Mouse (Mus musculus) small intestine, adult 2 months (tissue): ENCODE data around the gene Krr1.

ENCODE experiments used
- CTCF ChIP-seq: fragments of 200-500 bp; IDR thresholded peaks from 2 replicates; pipeline ENCODE4 v1.5.1; 2012; ENCODE audit warnings: low read depth, mild to moderate bottlenecking, control low read depth, inconsistent platforms, low read length, moderate library complexity, mixed read lengths; ENCODE audit not compliant: insufficient replicate concordance, insufficient read length; ENCODE audit errors: extremely low read depth
- POLR2A ChIP-seq: fragments of 200-500 bp; IDR thresholded peaks from 2 replicates; pipeline ENCODE4 v1.6.1; 2012; ENCODE audit warnings: low read depth, mild to moderate bottlenecking, control low read depth, inconsistent platforms, low read length, moderate library complexity

DNA sequence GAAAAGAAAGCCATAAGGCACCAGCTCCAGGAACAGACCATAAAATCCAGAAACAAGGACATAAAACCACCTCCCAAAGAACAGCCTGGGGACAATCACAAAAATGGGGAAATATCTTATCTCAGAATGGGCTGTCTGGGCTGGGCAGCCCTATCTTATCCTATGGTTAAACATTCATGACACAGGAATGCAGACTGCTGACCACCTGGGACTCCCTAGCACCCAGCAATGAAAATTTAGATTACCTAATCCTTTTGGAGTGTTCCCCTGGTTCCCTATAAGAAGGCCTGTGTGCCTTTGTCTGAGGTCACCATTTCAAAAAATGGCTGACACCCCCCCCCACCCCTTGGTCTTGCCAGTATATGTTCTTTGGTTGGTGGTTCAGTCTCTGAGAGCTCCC is 25.2 kb downstream of the Krr1 start:
- TF ChIP-seq POLR2A, result no peak
- TF ChIP-seq CTCF, result no peak
